Mouse (Mus musculus) heart, embryonic 10.5 days (tissue): ENCODE data around the gene Kcnk3. TPM values are rescaled to one million over a fixed set of nuclear protein-coding genes. Genes with fewer than 3 reads are reported as not detected.
A peak's percentile ranks its signal among the peaks of the same experiment; 100 is the strongest.

Experiments used
- DNase-seq: peaks from one replicate; pipeline ENCODE4 v3.0.0-alpha.2; 2017; ENCODE audit warnings: low spot score
- H3K27ac ChIP-seq: fragments of 300-500 bp; sonication (generic); 2 replicates; pipeline ENCODE4 v1.5.1; 2016; ENCODE audit warnings: mild to moderate bottlenecking
- H3K27me3 ChIP-seq: fragments of 300-500 bp; sonication (generic); 2 replicates; pipeline ENCODE4 v1.6.1; 2016; ENCODE audit warnings: mild to moderate bottlenecking; ENCODE audit not compliant: poor library complexity, insufficient read depth, severe bottlenecking
- H3K36me3 ChIP-seq: fragments of 300-500 bp; sonication (generic); 2 replicates; pipeline ENCODE4 v1.6.1; 2016; ENCODE audit warnings: mild to moderate bottlenecking, moderate library complexity
- H3K4me1 ChIP-seq: fragments of 300-500 bp; sonication (generic); 2 replicates; pipeline ENCODE4 v1.6.1; 2016; ENCODE audit warnings: mild to moderate bottlenecking
- H3K4me3 ChIP-seq: fragments of 300-500 bp; sonication (generic); 2 replicates; pipeline ENCODE4 v1.5.1; 2016; ENCODE audit warnings: mild to moderate bottlenecking, moderate library complexity
- H3K9me3 ChIP-seq: fragments of 300-500 bp; sonication (generic); 2 replicates; pipeline ENCODE4 v1.6.1; 2016; ENCODE audit warnings: mild to moderate bottlenecking, moderate library complexity
- WGBS: fragments of 180-500 bp; shearing (Covaris S2); methylation state at CpG from one replicate; pipeline ENCODE4 v1.1.7; 2016; 5-methylcytosine and 5-hydroxymethylcytosine counted together
- polyA plus RNA-seq: library from polyadenylated mRNA; unstranded; fragments of >200 nt; fragmentation: Nextera tagmentation; extraction: Ambion mirVana; gene quantifications from 2 replicates; pipeline ENCODE4 v1.2.1, GENCODE M21; 2016

Gene Kcnk3
- polyA plus RNA-seq, 1 experiment from 2014 or later = 17.0 TPM

- H3K27me3 ChIP-seq = peaks cover 21% of the 10 kb centered on the region; the same call in 1 of the 2 replicates
- DNase-seq = no peak
- no peak overlapping the region for H3K4me3 ChIP-seq
- H3K4me1 ChIP-seq = peaks cover 23% of the 10 kb centered on the region
- WGBS = 45% methylated on average over 1 of the region's 1 CpGs
- no peaks in the 10 kb centered on the region for H3K36me3 ChIP-seq
- H3K27ac ChIP-seq = peak overlapping the region; percentile 16; the same call in 1 of the 2 replicates
- no peaks in the 10 kb centered on the region for H3K9me3 ChIP-seq
Observed at GRCm38 (mm10) chr5:30632134-30632533, 44.2 kb downstream of the Kcnk3 start.

- 52% methylated on average over 7 of the region's 7 CpGs for WGBS
- no peak overlapping the region for H3K27ac ChIP-seq
- H3K4me3 ChIP-seq = no peak overlapping the region
- H3K36me3 ChIP-seq = no peaks in the 10 kb centered on the region
- no peaks in the 10 kb centered on the region; the same call in 1 of the 2 replicates for H3K4me1 ChIP-seq
- no peaks in the 10 kb centered on the region for H3K9me3 ChIP-seq
- no peak for DNase-seq
- H3K27me3 ChIP-seq = 0 out of 2 replicates have a peak, but pooled peaks cover 16% of the 10 kb centered on the region
Observed at GRCm38 (mm10) chr5:30636994-30637393, 49.0 kb downstream of the Kcnk3 start.

- no peaks in the 10 kb centered on the region for H3K36me3 ChIP-seq
- no peak overlapping the region for H3K27ac ChIP-seq
- WGBS = 2% methylated on average over 6 of the region's 6 CpGs
- H3K9me3 ChIP-seq = no peaks in the 10 kb centered on the region
- peaks cover 2% of the 10 kb centered on the region for H3K4me1 ChIP-seq
- no peak overlapping the region for H3K4me3 ChIP-seq
- peak; percentile 87 for DNase-seq
- 0 out of 2 replicates have a peak, but pooled peaks cover 16% of the 10 kb centered on the region for H3K27me3 ChIP-seq
Observed at GRCm38 (mm10) chr5:30638041-30638440, 50.1 kb downstream of the Kcnk3 start.

- Histone ChIP-seq H3K4me1 (peaks cover 29% of the 10 kb centered on the region), H3K9me3 (no peaks in the 10 kb centered on the region), H3K27ac (peak overlapping the region; percentile 42; the same call in 1 of the 2 replicates), H3K4me3 (no peak overlapping the region), H3K27me3 (0 out of 2 replicates have a peak, but pooled peaks cover 11% of the 10 kb centered on the region), H3K36me3 (no peaks in the 10 kb centered on the region)
- DNase-seq = no peak
- 40% methylated on average over 5 of the region's 5 CpGs for WGBS
Observed at GRCm38 (mm10) chr5:30643477-30644179, 55.7 kb downstream of the Kcnk3 start.

- DNase-seq = no peak
- Histone ChIP-seq H3K27ac (no peak overlapping the region), H3K9me3 (no peaks in the 10 kb centered on the region), H3K36me3 (0 out of 2 replicates have a peak, but pooled peaks cover under 1% of the 10 kb centered on the region), H3K4me1 (peaks cover 44% of the 10 kb centered on the region), H3K4me3 (no peak overlapping the region), H3K27me3 (no peaks in the 10 kb centered on the region)
- 80% methylated on average over 2 of the region's 2 CpGs for WGBS
Observed at GRCm38 (mm10) chr5:30646036-30646435, 58.1 kb downstream of the Kcnk3 start.

GRCm38 (mm10) chr5:30647396-30647795 lies 59.4 kb downstream of the Kcnk3 start:
- peaks cover 49% of the 10 kb centered on the region for H3K4me1 ChIP-seq
- 0 out of 2 replicates have a peak, but pooled peaks cover 7% of the 10 kb centered on the region for H3K36me3 ChIP-seq
- no peak for DNase-seq
- H3K27ac ChIP-seq = peak overlapping the region; percentile 87
- H3K9me3 ChIP-seq = no peaks in the 10 kb centered on the region
- WGBS = 21% methylated on average over 9 of the region's 9 CpGs
- H3K4me3 ChIP-seq = peak overlapping the region; percentile 94
- no peaks in the 10 kb centered on the region for H3K27me3 ChIP-seq

GRCm38 (mm10) chr5:30647815-30648560 lies 60.0 kb downstream of the Kcnk3 start, which contains the start of gene Slc35f6:
Slc35f6 (plus strand) TSS chr5:30647933.
- no peaks in the 10 kb centered on the region for H3K9me3 ChIP-seq
- under 1% methylated on average over 38 of the region's 38 CpGs for WGBS
- H3K4me1 ChIP-seq = peaks cover 50% of the 10 kb centered on the region
- peaks cover 7% of the 10 kb centered on the region; the same call in 1 of the 2 replicates for H3K36me3 ChIP-seq
- DNase-seq = peak; percentile 95
- peak within 1 kb of the TSS; percentile 94 for H3K4me3 ChIP-seq
- peak within 1 kb of the TSS; percentile 87 for H3K27ac ChIP-seq
- H3K27me3 ChIP-seq = no peaks in the 10 kb centered on the region

- H3K27ac ChIP-seq = no peak overlapping the region
- H3K4me1 ChIP-seq = peaks cover 36% of the 10 kb centered on the region
- no peaks in the 10 kb centered on the region for H3K9me3 ChIP-seq
- WGBS = 69% methylated on average over 4 of the region's 4 CpGs
- no peaks in the 10 kb centered on the region for H3K27me3 ChIP-seq
- H3K4me3 ChIP-seq = no peak overlapping the region
- no peak for DNase-seq
- peaks cover 8% of the 10 kb centered on the region; the same call in 1 of the 2 replicates for H3K36me3 ChIP-seq
Observed at GRCm38 (mm10) chr5:30649558-30649957, 61.6 kb downstream of the Kcnk3 start.

- no peaks in the 10 kb centered on the region for H3K27me3 ChIP-seq
Observed at GRCm38 (mm10) chr5:30650756-30651155, 62.8 kb downstream of the Kcnk3 start.

GRCm38 (mm10) chr5:30651554-30651953 lies 63.6 kb downstream of the Kcnk3 start:
- 85% methylated on average over 3 of the region's 3 CpGs for WGBS
- Histone ChIP-seq H3K4me1 (peaks cover 44% of the 10 kb centered on the region), H3K9me3 (no peaks in the 10 kb centered on the region), H3K27me3 (no peaks in the 10 kb centered on the region), H3K27ac (no peak overlapping the region), H3K4me3 (no peak overlapping the region), H3K36me3 (peaks cover 27% of the 10 kb centered on the region)
- no peak for DNase-seq

More at GRCm38 (mm10) chr5:30650756-30651155, 62.8 kb downstream of the Kcnk3 start:
- Histone ChIP-seq H3K36me3 (peaks cover 20% of the 10 kb centered on the region), H3K9me3 (no peaks in the 10 kb centered on the region), H3K4me1 (peaks cover 44% of the 10 kb centered on the region), H3K4me3 (no peak overlapping the region), H3K27ac (no peak overlapping the region)
- WGBS = 69% methylated on average over 3 of the region's 3 CpGs
- no peak for DNase-seq

GRCm38 (mm10) chr5:30653246-30653645 lies 65.3 kb downstream of the Kcnk3 start:
- H3K9me3 ChIP-seq = no peaks in the 10 kb centered on the region
- no peak overlapping the region for H3K4me3 ChIP-seq
- no peak for DNase-seq
- 89% methylated on average over 6 of the region's 6 CpGs for WGBS
- H3K27me3 ChIP-seq = no peaks in the 10 kb centered on the region
- peaks cover 35% of the 10 kb centered on the region for H3K4me1 ChIP-seq
- peaks cover 44% of the 10 kb centered on the region for H3K36me3 ChIP-seq
- H3K27ac ChIP-seq = no peak overlapping the region

- H3K36me3 ChIP-seq = peaks cover 46% of the 10 kb centered on the region
- no peaks in the 10 kb centered on the region for H3K9me3 ChIP-seq
- peak overlapping the region; percentile 17; the same call in 1 of the 2 replicates for H3K27ac ChIP-seq
- no peak overlapping the region for H3K4me3 ChIP-seq
- no peak for DNase-seq
- H3K27me3 ChIP-seq = no peaks in the 10 kb centered on the region
- WGBS = 77% methylated on average over 8 of the region's 8 CpGs
- peaks cover 23% of the 10 kb centered on the region for H3K4me1 ChIP-seq
Observed at GRCm38 (mm10) chr5:30655042-30655441, 67.1 kb downstream of the Kcnk3 start.
